Mouse (Mus musculus) ovary, postnatal 36 days (tissue): ENCODE results near the gene Prkd3.

Experiments used
- DNase-seq: peaks from one replicate; pipeline ENCODE4 v3.0.0; 2022; ENCODE audit warnings: low spot score, mixed read lengths

Gene Prkd3

GRCm38 (mm10) chr17:78936466-78937228 is 84.0 kb downstream of the Prkd3 start, which contains the start of the genes Cebpz and Ndufaf7:
Gene Cebpz, minus strand, starts transcription at chr17:78937066.
Gene Ndufaf7, plus strand, starts transcription at chr17:78937136.
- peak; percentile 94 for DNase-seq

GRCm38 (mm10) chr17:78935857-78936256 is 84.8 kb downstream of the Prkd3 start:
- DNase-seq, result no peak

- no peak for DNase-seq
These were observed 102.9 kb downstream of the Prkd3 start for GRCm38 (mm10) chr17:78917696-78918095.

GRCm38 (mm10) chr17:78916899-78917298 is 103.7 kb downstream of the Prkd3 start:
- no peak for DNase-seq

- DNase-seq, result peak; percentile 82
These were observed 104.2 kb downstream of the Prkd3 start, which contains the start of gene Cebpzos for GRCm38 (mm10) chr17:78916369-78916813. Gene Cebpzos, plus strand, starts transcription at chr17:78916500.

- no peak for DNase-seq
These were observed 104.8 kb downstream of the Prkd3 start for GRCm38 (mm10) chr17:78915772-78916171.

- no peak for DNase-seq
These were observed 106.7 kb downstream of the Prkd3 start for GRCm38 (mm10) chr17:78913921-78914320.

- no peak for DNase-seq
These were observed 107.7 kb downstream of the Prkd3 start for GRCm38 (mm10) chr17:78912861-78913281.

- no peak for DNase-seq
These were observed 111.2 kb downstream of the Prkd3 start for GRCm38 (mm10) chr17:78909374-78909773.

- no peak for DNase-seq
These were observed 113.7 kb downstream of the Prkd3 start, which contains the start of gene Sult6b1 for GRCm38 (mm10) chr17:78906892-78907291. Gene Sult6b1, minus strand, starts transcription at chr17:78906992.

GRCm38 (mm10) chr17:78903158-78903557 is 117.5 kb downstream of the Prkd3 start:
- DNase-seq, result no peak
